Mouse (Mus musculus) mesoderm, embryonic 11.5 days (tissue): ENCODE data around the gene Myo10.

Experiments
- DNase-seq: peaks from one replicate; pipeline ENCODE4 v3.0.0-alpha.2; 2012; ENCODE audit warnings: low read depth, low spot score

The Myo10 gene

DNA sequence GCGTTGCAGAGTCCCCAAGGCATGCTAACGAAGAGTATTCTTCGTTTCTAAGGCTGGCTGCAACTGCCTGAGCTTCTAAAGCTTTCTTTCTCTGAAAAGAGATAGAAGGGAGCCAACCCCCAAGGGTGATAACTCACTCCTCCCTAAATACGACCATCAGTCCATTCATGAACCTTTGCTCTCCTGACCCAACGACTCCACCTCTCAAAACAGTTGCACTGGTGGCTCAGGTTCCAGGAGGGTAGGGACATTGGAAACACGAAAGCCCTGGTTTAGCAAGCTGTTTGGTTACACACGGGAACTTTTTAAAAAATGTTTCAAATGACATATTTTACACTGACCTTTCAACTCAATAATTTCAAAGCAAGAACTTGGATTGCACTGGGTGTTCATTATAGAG is 29.5 kb downstream of the Myo10 start:
- DNase-seq, result no peak

DNA sequence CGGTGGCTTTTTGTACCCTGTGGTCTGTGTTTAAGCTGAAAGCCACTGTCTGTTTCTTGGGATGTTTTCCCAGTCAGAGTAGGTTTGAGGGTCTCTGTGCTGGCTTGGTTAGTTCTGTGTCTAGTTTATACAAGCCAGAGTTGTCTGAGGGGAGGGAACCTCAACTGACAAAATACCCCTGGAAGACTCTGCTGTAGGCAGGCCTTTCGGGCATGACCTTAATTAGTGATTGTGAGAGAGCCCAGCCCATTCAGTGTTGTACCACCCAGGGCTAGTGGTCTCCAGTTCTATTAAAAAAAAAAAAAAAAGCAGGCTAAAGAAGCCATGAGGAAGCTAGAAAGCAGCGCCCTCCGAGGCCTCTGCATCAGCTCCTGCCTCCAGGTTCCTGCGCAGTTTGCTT is 30.0 kb downstream of the Myo10 start:
- DNase-seq, result no peak

DNA sequence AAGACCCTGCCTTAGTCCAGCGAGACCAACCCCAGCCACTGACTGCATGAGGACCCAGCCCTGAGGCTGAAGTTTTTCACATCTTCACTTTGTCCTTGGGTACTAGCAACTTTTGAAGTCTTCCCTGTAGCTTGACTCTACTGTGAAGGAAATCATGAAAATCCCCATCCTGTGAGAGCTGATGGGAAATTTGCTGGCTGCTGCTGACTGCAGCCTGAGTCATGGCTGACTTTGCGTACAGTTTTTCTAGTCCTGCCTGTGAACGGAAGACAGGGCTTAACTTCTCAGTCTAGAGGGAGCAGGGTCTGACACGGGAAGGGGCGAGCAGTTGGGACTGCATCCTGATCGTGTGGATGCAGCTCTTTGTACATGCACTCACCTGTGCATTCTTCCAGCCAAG is 30.6 kb downstream of the Myo10 start:
- no peak for DNase-seq

DNA sequence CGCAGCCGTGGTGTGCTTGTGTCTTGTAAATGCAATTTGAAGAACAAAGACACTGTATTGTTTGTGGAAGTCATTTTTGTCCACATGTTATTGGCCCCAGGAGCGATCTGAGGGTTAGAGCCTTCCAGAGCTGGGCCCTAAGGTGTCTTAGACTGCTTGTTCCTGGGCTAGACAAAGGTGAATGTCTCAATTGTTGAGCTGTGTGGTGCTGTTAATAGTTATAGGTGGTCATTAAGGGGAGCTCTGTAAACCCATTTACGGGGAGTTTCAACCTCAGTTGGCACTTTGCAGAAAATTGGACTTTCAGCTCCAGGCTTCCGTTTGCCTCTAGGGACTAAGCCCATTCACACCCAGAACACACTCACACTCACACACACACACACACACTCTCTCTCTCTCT is 31.4 kb downstream of the Myo10 start:
- no peak for DNase-seq

DNA sequence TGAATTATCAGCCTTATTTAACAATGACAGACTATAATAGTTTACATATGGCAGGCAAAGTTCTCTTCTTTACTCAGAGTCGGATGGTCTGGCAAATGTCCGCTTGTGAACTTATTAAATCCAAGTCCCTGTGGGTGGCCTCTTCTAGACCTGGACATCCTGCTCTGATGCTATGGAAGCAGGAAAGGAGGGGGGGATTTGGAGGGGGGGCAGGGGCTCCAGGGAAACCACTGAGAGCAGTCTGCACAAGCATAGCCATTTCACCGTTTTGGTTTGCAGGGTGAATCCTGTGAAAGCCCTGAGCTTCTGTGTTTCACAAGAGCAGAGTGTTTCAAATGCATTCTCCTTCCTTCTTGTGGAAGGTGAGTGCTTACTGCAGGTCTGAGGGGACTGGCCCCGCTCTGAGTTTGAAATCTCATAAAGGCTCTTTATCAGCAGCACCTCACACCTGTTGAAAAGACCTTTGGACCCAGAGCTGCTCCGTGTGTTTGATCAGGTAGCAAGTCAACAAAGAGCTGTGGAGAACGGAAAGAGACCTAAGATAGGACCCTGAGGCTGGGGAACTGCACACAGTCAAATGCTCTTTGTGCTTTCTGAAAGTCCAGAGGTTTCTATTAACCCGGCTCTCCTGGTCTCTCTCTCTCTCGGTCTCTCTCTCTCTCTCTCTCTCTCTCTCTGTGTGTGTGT is 40.7 kb downstream of the Myo10 start:
- DNase-seq, result peak; percentile 53

DNA sequence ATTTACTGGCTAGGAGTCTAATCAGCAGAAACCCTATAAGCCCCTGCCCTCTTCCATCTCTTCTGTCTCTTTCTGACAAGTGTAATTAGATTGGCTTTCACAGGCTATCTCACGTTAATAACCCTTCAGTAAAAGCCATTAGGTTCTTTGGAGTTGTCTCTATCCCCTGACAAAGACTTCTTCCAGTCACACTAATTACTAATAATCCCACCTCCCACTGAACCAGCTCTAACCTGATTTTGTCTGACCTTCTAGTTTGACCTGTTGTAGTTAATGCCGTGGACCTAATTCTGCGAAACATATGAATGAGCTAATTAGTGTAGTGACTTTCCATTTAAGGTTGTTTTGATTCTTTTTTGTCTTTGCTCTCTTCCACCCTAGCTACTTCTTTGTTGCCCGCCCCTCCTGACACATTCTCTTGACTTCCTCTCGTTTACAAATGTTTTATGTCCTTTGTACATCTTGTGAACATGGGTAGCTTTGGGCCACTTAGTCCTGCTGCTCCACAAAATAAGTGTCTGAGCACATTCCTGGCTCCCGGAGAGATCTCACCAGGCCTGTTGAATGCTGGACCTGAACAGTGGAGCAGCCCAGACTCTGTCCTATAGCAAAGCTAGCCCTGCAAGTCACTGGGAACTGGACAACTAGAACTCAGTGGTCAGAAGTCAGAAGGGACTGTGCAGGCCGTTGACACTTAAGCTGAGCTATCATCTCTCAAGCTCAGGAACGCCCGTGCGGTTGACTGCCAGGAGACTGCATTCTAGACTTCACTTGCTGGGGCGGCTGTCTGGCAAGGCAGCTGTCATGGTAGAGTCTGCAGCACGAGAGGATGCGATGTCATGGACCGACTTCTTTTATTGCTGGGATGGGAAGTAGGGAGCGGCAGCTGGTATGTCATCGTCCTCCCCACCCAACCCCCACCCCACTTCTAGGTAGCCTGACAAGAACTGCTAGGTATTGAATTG is 47.2 kb downstream of the Myo10 start:
- no peak for DNase-seq

DNA sequence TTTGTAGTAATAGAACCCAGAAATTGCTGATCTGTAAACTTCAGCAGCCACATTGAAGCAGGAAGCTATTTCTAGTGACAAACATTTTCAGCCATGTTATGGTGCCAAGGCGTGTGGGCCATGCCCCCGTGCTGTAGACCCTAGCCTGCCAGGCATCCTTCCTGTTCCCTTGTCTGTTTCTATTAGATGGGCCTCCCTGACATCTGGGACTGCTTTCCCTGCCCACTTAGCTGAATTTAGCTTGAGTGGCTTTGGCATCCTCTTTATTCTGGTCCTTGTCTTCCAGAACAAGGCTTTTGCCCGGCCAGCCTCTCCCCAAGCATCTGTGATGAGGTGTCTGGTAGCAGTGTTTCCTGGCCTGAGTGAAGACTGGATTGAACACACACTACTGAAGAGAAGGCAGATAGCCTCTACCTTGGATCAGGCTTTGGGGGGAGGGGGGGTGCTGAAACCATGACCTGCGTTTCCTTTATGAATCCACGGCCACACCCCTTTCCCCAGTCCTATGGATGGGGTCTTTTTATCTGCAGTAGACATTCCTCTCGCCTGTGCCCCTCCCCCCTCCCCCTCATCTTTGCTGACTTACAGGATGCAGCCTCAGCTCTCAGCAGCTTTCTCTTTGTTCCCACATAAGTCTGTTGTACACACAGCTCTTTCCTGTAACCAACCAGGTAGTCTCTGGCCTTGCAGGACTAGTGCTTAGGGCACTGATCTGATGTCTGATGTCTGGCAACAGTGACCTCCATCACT is 51.1 kb downstream of the Myo10 start:
- DNase-seq, result no peak

DNA sequence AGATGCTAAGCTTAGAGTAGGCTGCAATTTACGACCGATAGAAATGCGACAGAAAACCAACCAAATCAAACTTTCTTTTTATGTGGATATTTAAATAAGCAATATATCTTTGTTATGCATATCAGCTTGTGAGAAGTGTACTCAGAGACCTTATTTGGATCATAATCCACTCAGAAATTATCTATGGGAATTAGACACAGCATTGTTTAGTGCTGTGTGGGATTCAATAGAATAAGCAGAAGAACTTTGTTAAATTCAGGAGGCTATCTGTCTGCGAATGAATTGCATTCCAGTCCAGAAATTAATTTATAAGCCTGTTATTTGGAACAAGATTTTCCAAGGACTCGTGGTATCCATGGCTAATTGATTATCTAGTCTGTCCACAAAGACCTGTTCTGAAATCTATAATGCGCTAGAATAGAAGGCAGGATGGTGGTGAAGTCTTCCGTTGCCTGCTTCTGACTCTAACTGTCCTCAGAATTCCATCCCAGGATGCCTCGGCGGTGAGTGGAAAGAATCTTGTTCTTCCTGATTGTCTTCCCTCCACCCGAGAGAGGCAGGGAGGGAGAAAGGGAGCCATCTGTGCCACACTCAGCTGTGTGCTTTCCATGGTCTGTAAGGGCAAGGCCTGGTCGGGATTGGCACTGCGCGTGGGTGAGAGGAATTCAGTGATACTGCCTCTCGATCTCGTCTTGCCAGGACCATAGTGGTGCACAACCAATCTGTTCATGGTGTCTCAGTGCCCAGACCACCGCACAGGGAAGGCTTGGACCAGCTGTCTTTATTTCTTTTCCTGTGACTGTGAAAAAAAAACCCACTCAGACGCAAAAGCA is 52.0 kb downstream of the Myo10 start:
- DNase-seq, result no peak

DNA sequence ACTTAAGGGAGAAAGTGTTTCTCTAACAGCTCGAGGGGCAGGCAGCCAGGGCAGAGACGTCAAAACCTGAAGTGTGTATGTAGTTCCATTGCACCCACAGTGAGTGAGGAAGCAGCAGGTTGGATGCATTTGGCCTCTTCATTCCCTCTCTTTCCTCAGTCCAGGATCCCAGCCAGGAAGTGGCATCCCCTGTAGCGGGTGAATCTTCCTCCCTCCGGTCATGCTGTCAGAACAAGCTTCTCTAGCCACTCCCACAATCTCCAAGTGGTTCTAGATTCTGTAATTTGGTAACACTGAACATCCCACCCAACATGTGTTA is 52.6 kb downstream of the Myo10 start:
- DNase-seq, result no peak

DNA sequence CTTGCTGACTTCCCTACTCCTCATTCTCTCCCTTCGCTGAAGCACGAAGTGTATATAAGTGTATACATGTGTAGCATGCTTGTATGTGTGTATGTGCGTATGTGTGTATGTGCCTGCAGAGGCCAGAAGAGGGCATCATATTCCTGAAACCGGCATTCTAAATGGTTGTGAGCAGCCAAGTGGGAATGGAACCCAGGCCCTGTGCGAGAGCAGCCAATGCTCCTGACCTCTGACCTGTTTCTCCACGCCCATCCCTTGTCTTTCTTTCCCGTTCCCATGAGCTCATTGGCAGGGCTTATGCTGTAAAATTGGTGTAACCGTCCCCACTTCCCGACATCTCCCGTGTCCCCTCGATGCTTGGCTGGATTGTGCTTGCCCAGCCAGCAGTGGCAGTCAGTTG is 53.0 kb downstream of the Myo10 start:
- DNase-seq, result no peak

DNA sequence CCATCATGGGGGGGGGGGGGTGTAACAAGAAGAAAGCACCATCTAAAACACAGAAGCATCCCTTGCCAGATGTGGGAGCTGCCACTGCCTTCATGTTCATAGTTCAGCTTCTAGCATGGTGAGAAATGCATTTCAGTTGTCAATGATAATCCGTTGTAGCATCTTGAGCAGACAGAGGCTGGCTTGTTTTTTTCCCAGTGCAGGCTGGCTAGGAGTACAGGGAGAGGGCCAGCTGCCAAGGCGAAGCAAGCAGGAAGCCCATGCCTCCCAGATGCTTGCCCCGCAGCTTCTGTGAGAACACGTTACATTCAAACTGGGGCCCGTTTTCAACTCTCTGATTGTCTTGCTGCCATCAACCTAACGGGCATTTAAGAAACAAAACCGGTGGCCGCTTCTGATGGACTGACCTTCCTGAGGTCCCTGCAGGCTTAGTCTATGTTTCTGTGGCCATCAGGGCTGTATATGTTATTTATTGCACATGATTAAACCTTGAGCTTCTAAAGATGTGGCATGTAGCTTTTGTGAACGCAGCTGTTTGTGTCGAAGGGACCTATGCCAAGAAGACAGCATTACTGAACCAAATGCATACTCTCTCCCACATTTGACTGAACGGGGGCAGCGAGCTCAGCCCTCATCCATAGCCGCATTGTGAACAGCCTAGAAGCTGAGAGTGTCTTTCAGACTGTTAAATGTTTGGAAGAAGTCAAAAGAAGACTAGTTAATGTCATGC is 53.9 kb downstream of the Myo10 start:
- DNase-seq, result no peak

DNA sequence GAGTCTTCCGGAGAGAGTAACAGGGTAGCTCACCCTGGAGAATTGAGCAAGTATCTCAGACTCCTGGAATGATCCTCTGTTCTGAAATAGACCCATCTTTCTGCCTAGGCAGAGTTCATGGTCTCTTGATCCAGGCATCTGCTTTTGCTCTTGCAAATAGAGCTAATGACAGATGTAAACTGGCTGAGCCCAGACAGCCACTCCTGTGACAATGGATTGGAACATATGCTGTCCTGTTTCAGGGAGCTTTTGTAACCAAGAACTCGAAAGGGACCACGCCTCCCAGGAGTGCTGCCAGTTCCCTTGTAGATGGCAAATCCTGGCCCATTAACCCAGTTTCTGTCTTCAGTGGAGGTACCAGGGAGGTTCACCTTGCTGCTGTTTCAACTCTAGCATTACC is 56.8 kb downstream of the Myo10 start:
- no peak for DNase-seq

DNA sequence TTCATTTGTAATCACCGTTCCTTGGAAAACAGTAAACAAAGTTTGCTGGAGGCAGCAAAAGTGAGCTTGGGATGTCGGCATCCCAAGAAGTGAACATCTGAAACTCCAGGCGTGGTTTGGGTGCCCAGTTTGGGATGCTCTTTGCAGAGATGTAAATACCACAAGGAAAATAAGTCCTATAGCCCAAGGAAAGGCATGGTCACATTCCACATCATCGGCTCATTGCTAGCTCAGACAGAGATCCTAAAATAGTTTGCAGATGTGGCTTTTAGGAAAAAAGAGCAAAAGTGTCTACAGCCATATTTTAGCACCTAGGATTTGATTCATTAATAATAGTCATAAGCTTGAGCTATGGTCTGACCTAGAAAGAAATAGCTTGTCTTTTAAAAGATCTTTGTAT is 57.3 kb downstream of the Myo10 start:
- no peak for DNase-seq

DNA sequence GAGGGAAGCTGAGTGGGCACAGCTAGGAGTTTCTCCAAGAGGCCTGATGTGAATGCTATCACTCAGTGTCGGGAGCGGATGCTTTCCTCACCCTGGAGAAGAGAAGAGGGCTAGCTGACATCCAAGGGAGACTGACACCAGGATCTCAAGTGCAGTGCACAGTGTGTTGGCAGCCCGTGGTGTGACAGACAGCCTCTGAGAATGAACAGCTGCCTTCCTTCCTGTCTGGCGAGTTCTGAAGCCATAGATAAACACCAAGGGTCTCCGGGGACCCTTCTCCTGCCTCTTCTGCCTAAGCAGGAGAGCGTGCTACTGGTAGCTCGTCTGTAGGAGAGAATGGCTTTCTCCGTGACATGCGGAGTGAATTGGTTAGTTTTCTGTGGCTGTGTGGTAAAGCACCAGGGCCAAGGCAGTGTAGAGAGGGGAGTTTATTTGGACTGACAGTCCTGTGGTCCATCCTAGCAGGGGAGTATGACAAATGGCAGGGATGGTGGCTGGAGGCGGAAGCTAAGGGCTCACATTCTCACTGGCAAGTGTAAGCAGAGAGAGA is 58.0 kb downstream of the Myo10 start:
- peak; percentile 57 for DNase-seq

DNA sequence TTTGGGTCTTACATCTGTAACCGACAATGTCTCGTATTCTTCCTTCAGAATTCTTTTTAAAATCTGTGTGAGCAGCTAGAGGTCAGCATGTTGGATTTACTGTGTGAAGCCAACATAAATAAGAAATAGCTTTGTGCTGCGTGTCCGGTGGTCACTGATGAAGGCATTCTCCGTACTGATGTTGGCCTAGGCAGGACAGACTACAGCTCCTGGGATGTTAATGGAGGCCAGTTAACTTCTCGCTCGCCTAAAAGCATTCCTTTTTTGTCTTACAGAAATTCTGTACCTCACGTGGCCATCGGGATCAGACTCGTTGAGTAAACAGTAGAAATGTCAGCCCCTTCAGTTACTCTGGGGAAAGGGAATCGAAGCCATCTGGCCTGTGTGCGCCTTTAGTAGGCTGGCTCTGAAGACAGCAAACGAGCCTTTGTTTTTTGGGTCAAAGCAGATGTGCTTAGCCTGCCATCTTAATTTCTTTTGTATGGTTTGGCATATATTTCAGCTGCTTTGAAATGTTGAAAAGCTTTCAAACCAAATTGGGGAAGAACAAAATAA is 60.7 kb downstream of the Myo10 start:
- no peak for DNase-seq

DNA sequence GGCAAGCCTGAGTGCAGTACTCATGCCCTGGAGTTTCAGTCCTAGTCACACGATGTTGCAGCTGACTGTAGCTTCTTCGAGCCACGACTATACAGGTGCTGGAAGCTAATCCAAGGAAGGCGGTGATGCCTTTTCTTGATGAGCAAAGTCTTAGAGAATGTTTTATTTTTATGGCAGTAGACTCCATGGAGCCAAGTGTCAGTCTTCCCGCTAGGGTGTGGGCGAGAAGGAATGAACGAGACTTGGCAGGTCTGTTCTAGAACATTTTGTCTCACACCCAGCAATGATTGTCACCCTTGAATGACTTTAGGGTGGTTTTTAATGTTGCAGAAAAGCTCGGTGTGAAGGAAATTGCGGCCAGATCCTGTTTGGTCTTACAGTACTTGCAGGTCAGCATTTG is 62.9 kb downstream of the Myo10 start:
- DNase-seq, result no peak

DNA sequence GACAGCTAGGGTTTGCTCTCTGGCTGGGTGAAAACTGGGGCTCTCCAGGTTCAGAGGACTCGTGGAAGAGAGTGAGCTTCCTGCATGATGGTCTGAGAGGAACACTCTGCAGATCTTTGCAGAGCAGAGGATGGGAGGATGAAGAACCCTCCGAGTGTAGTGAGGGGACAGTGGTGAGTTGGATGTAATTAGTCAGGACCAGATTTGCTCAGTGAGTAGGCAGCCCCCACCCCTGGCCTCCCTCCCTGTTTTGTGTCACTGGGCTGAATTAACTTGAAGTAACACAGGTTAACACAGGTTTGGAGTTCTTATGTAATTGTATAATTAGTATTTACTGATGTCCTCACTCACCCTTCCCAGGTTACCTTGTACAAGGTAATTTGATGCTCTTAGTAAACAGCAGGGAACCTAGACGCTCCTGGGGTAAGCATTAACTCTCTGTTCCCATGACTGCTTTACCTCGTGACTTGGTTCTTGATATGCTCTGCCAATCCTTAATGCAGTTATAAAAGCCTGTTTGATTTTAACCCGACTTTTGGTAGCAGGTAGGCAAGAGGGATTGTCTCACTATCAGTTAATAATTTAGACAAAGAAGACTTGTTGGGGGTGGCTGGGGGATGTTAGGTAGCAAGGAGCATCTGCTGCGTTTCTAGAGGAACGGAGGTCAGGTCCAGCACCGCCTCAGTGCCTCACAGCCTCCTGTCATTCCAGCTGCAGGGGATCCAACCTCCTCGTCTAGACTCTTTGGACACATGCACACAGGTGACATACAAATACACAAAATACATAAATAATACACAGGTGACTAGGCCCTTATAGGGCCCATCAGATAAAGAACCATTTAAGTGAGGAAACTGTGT is 66.3 kb downstream of the Myo10 start:
- no peak for DNase-seq

DNA sequence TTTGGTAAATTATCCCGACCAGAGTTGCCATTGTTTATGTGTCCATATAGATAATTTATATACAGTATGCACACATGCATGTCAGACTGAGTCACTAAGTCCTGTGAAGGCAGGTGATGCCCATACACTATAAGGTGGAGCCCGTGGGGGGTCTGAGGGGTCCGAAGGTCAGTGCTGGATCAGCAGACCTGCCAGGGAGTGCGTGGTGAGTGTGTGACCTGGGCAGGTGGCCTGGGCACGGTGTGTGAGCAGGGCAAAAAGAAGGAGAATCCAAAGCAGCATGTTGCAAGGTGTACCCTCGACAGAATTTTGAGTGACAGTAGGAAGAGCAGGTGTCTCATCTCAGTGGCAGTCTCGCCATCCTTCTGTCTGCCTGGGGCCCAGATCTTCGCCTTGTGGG is 67.2 kb downstream of the Myo10 start:
- DNase-seq, result no peak

DNA sequence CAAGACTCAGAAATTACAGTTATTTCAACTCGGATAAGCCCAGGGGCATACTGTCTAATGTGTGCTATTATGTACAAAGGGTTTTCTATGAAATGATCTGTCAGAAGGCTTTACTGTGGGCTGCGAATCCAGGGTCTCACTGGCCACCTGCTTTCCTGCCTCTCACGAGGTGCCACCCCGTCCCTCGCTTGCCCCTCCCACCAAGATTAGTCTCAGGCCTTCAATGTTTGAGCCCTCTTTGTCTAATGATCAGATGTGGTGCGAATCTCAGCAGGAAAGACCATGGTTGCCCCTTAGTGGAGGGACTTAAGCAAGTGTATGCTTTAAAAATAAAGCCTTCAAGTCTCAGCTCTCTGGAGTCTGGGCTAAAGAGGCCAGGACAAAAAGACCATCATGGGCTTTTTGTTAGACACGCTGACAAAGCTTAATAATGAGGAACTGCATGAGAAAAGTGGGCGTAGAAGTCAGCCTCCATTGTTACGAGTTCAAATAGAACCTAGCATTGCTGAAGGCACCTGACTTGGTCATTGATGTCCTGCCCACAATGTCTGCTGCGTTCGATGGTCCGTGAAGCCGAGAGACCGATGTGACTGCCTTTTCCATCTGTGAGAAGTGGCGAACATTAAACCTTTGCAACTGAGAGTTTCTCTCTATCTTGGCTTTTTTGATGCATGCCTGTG is 67.9 kb downstream of the Myo10 start:
- no peak for DNase-seq
